Mouse (Mus musculus) lung, adult 10 weeks (tissue): ENCODE measurements around the gene Hoxd12. TPM values are rescaled to one million over a fixed set of nuclear protein-coding genes. Genes with fewer than 3 reads are reported as not detected.

ENCODE experiments used
- polyA plus RNA-seq: library from polyadenylated mRNA; stranded (reverse); fragments of 350-450 nt; fragmentation: Illumina TruSeq; extraction: RNeasy Lipid Tissue Mini Kit (QIAGEN cat#74804); gene quantifications from one replicate; pipeline ENCODE4 v1.2.3, GENCODE M21; 2014; ENCODE audit warnings: low read depth, low replicate concordance; ENCODE audit not compliant: insufficient read depth

Gene Hoxd12
- not detected for polyA plus RNA-seq

DNA sequence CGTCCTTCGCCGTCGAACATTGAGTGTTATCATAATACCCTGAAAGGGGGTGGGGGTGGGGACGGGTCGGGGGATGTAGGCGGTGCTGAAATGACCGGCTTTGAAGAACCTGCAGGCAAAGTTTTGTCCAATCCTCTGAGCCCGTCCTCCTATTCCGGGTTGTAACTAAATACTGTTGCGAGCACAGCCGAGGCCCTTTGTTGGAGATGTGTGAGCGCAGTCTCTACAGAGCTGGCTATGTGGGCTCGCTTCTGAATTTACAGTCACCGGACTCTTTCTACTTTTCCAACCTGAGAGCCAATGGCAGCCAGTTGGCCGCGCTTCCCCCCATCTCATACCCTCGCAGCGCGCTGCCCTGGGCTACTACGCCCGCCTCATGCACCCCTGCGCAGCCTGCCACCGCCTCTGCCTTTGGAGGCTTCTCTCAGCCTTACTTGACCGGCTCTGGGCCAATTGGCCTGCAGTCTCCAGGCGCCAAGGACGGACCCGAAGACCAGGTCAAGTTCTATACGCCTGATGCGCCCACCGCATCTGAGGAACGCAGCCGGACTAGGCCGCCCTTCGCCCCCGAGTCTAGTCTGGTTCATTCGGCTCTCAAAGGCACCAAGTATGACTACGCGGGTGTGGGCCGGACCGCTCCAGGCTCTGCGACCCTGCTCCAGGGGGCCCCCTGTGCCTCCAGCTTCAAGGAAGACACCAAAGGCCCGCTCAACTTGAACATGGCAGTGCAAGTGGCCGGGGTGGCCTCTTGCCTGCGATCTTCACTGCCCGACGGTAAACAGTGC is at the start of gene Hoxd12:
Gene Hoxd12 (plus strand): TSS at position 133 of the 785 bp plus-strand sequence.

DNA sequence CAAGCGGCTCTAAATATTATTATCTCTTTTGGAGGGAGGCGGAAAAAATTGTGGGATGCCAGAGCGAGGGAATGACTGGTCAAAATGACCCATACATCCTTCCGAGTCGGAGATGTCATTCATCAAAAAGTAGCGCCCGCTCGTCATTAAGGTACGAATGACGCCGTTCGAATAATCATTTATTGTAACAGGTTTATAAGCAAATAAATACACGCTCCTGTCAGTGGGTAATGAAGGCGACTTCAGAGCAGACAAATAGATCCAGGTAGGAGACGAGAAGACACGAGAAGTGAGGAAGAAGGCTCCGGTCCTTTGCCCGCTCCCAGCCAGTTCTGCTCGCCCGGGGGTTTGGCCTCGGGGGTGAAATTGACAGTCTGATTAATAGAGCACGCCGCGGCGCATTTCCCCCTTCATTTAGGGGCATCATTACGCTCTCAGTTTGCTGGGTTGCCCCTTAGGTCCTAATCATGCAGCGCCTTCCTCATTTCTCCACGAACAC is 15.3 kb upstream of the Hoxd12 start, which contains the start of gene Evx2:
Gene Evx2 (minus strand): TSS at position 51 of the 499 bp plus-strand sequence.

DNA sequence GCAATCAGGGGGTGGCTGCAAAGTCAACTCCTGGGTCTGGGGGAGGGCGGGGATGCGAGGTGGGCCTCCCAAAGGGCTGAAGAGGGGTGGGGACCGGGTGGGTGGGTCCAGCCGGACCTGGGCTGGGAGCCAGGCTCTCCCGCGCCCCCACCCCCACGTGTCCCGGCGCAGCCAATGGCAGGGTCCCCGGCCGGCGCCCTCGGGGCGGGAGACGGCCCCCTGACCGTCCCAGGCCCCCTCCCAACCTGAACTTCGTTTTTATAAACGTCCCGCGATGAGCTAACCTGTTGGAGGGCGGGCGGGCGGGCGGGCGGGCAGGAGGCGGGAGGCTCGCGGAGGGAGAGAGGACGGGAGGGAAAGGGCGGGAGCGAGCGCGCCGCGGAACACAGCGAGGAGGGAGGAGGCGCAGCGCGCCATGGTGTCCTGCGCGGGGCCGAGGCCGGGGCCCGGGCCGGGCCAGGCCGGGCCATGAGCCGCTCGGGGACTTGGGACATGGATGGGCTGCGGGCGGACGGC is 6.9 kb upstream of the Hoxd12 start, which contains the start of gene Hoxd13:
Gene Hoxd13 (plus strand): TSS at position 469 of the 516 bp plus-strand sequence.

DNA sequence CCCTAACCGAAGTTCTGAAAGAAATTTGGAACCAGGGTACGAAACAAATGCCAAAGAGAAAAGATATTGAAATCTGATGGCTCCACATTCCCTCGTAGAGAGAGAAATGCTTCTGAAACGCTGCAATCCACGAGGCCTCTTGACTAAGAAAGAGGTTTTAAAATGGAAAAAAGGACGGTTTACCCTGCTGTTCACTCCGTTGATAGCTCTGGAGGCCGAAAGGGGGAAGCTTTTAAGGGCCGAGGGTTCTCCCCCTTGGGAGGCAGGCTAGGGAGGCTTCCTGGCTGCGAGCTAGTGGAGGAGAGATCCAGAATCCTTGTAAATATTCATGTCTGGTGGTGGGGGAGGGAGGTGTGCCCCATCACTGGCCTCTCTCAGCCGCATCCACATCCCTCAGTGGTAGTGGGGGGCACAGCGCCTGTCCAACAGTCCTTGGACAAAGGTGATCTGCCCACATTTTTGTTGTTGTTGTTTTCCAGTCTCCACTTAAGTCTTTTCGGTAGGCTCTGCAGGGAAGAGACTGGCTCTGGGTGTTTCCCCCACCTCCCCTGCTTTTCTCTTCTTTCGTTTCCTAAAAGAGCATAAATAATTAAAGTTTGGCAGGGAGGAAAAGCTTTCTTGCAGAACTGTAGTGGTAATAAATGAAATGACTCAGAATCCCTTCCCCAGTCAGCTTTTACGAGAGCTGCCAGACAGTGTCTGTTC is 4.2 kb downstream of the Hoxd12 start, which contains the start of gene Hoxd11:
Gene Hoxd11 (plus strand): TSS at position 667 of the 705 bp plus-strand sequence.

DNA sequence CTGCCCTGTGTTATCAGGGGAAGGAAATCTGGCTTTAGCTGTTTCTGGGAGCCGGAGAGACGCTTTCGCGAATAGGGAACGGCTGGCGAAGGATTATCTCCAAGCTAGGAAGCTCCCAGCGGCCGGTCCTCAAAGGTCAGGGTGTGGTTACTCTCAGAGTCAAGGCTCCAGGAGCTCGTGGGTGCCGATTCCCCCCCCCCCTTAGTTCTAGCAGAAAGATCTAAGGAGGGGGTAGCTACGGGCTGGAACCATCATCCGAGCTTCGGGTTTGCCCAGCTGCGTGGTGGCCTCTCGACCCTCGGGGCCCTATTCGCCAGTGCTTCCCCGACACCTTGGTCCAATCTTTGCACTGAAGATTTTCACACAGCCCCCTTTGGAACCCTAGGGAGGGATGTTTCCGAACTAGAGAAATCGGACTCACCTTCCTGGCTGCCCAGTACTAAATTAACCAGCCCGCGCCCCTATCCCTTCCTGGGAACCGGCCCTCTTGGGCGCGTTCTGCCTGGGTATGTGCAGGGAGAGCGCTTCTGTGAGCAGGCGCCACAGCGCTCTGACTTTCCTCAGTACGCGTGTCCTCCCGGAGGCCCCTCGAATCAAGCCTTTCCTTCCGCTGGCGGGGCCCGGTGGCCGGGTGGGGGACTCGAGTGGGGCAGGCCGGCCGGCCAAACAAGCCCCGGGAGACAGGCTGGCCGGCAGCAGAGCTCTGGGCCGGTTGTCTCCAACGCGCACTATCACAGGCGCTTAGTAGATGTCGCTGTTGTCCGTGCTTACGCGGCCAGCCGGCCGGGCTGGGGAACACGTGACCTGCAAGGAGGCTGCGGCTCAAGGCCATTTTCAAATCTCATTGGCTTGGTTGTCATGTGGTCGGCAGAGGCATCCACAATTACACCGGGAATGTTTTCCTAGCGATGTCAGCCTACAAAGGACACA is 16.5 kb downstream of the Hoxd12 start, which contains the start of gene Hoxd10:
Gene Hoxd10 (plus strand): TSS at position 903 of the 930 bp plus-strand sequence.

DNA sequence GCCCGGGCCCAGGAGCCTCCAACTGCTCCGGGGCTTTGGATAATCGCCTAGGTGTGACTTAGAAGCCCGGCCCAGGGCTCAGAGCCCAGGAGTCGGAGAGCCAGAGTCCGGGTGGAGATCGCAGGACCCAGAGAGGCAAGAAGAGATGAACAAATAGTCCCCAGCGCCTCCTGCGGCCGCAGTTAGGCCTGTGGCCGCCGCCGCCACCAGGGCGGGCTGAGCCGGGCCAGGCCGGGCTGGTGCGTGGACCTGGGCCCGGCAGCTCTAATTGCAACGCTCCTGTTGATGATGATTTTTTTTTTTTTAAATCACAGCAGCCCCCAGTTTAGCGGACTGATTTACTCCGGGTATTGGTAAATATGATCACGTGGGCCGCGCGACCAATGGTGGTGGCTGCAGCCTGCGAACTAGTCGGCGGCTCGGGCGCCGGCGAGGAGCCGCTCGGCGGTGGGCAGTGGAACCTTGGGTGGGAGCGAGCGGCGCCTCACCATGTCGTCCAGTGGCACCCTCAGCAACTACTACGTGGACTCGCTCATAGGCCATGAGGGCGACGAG is 22.8 kb downstream of the Hoxd12 start, which contains the start of gene Hoxd9:
Gene Hoxd9 (plus strand): TSS at position 161 of the 555 bp plus-strand sequence.

DNA sequence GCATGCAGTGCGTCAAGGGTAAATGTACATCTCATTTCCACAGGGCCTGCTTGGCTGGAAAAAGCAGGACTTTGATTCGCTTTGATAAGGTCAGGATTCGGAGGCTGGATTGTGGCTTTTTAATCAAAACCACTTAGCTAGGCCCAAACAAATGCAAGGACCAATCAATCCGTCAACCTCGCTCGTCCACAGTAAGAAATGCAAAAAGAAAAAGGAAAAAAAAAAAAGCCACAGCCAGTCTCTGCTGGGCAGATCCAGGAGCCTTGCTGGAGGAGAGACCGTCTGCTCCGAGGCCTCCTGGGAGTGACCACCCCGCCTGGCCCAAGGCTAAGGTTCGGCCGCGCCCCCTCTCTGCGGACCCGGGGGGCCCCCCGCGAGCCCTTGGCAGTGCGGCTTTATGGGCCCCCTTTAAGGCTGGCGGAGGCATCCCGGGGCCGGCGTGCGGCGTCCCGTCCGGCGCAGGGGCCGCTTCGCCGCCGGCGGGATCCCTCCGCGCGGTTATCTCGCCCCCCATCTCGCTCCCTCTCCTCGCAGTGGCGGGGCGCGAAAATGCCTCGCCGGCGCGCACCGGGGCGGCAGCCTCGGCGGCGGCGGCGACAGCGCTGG is 29.7 kb downstream of the Hoxd12 start, which contains the start of gene Hoxd8:
Gene Hoxd8 (plus strand): TSS at position 223 of the 606 bp plus-strand sequence.

DNA sequence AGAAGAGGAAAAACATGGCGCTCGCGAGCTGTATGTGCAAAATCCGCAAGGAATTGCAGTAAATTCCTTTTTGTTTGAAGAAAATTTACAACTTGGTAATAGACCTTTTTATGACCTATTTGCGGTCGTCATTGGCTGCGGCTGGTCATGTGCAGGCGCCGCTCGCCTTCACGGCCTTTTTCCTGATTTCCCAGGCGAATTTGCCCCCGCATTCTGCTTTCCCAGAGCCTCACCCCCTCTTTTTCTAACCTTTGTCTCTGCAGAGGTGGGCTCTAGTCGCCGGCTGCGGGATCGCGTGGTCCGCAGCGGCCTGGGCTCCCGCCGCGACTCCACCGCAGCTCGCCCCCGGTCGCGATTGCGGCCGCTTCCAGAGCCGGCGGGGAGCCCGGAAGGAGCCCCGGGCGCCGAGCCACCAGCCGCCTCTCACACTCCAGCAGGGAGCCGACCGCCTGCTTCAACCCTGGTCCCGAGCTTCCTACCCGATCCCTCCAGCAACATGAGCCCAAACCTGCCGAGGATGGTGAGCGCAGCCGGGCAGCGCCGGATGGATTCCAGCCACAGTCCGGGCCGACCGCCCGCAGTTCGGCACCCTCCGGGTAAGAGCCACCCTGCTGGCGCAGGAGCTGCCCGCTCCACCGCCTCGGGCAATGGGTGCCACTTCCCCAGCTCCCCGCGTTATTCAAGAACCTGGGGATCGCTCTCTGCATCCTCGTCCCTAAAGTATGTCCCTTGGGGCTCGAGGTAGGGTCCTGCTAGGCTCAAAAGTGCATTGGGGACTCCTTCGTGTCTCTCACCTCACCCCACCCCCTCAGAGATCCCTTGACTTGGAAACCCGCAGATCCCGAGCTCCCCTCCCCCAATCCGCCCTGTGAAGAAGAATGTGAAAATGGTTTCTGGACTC is 37.2 kb downstream of the Hoxd12 start, which contains the start of the genes Hoxd3 and Hoxd4:
Gene Hoxd3 (plus strand): TSS at position 207 of the 901 bp plus-strand sequence.
Gene Hoxd4 (plus strand): TSS at position 209 of the 901 bp plus-strand sequence.

DNA sequence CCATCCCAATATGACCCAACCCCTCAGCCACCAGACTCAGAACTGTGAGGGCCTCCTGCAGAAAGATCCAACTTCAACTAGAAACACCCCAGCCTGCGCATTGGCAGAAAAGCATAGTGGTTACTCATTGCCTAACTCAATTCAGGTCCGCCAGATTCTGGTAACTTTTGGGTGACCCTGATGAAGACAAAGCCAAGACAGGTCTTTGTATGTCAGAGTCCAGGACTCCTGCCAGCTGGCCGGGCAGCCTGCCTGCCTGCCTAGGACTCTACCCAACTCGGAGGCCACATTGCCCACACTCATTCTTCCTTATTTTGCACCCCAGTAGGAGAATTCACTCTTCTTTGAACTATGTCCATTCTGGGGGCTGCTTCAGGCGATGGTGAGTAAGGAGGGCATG is 51.7 kb downstream of the Hoxd12 start, which contains the start of gene Gm28230:
Gene Gm28230 (plus strand): TSS at position 178 of the 400 bp plus-strand sequence.

Other genes starting within 250 kb of the Hoxd12 start
- gene Lnpk, start 95.6 kb upstream of the Hoxd12 start, polyA plus RNA-seq: 4.3 TPM
- not detected for gene Evx2, start 15.5 kb upstream of the Hoxd12 start, polyA plus RNA-seq
- not detected for gene Hoxd13, start 6.7 kb upstream of the Hoxd12 start, polyA plus RNA-seq
- not detected for gene Hoxd11, start 4.5 kb downstream of the Hoxd12 start, polyA plus RNA-seq
- not detected for gene Hoxd10, start 16.9 kb downstream of the Hoxd12 start, polyA plus RNA-seq
- 0.21 TPM for gene Hoxd9, start 22.7 kb downstream of the Hoxd12 start, polyA plus RNA-seq
- gene Hoxd8, start 29.6 kb downstream of the Hoxd12 start, polyA plus RNA-seq: 0.48 TPM
- not detected for gene Hoxd3, start 36.9 kb downstream of the Hoxd12 start, polyA plus RNA-seq
- gene Hoxd4, start 36.9 kb downstream of the Hoxd12 start, polyA plus RNA-seq: 0.17 TPM
- gene Gm28230, start 51.7 kb downstream of the Hoxd12 start, polyA plus RNA-seq: not detected
- gene Hoxd1, start 88.0 kb downstream of the Hoxd12 start, polyA plus RNA-seq: not detected
- 33.6 TPM for gene Mtx2, start 150.8 kb downstream of the Hoxd12 start, polyA plus RNA-seq